9 mouse cellular contexts compared by ENCODE assay signal in genomic region chr5:148995962-148996708, GRCm38 (mm10). TPM values are rescaled to one million over a fixed set of nuclear protein-coding genes. Genes with fewer than 3 reads are reported as not detected.
DNase-seq lines count a peak whose midpoint lies in the region; ATAC-seq lines count a peak whose summit lies in the region.
"Had no signal": no experiment of that assay in that cellular context is flagged by ENCODE, and none has a peak within 500 bp of the region (broad histone marks: within the 10 kb centered on the region; RNA-seq: fewer than 3 reads in every experiment).

No protein-coding gene starts in this region.

- H3K4me3 ChIP-seq in midbrain, embryonic 10.5 days = no peak overlapping the region
- no peak overlapping the region for H3K4me3 ChIP-seq in midbrain, embryonic 11.5 days (ENCODE audit: low read depth, low read length)
- H3K4me3 ChIP-seq in limb, embryonic 10.5 days = no peak overlapping the region
- H3K4me3 ChIP-seq in heart, embryonic 11.5 days (ENCODE audit: low read depth, low read length) = no peak overlapping the region

- H3K36me3 ChIP-seq in midbrain, embryonic 10.5 days = peaks cover 7% of the 10 kb centered on the region
- H3K36me3 ChIP-seq in midbrain, embryonic 11.5 days (ENCODE audit: control insufficient read depth, insufficient read depth, low read length) = no peaks in the 10 kb centered on the region
- peaks cover 25% of the 10 kb centered on the region for H3K36me3 ChIP-seq in limb, embryonic 10.5 days
- H3K36me3 ChIP-seq in heart, embryonic 11.5 days (ENCODE audit: control insufficient read depth, insufficient read depth, low read length) = no peaks in the 10 kb centered on the region
- H3K36me3 ChIP-seq: neural tube, embryonic 12.5 days had no signal

- H3K4me2 ChIP-seq in midbrain, embryonic 11.5 days = no peak overlapping the region
- H3K4me2 ChIP-seq in heart, embryonic 11.5 days = no peak overlapping the region

- H3K27ac ChIP-seq in midbrain, embryonic 10.5 days (replicated peaks) = peak overlapping the region; percentile 92; the same call in 1 of the 2 replicates
- H3K27ac ChIP-seq in midbrain, embryonic 11.5 days (ENCODE audit: low read depth, low read length) = no peak overlapping the region
- H3K27ac ChIP-seq in limb, embryonic 10.5 days = peak overlapping the region; percentile 94
- H3K27ac ChIP-seq in heart, embryonic 11.5 days (ENCODE audit: low read depth, low read length) = no peak overlapping the region

- no peaks in the 10 kb centered on the region for H3K27me3 ChIP-seq in midbrain, embryonic 10.5 days (ENCODE audit: low read depth, poor library complexity, severe bottlenecking)
- no peaks in the 10 kb centered on the region for H3K27me3 ChIP-seq in midbrain, embryonic 11.5 days (ENCODE audit: control insufficient read depth, insufficient read depth, low read length)
- no peaks in the 10 kb centered on the region for H3K27me3 ChIP-seq in limb, embryonic 10.5 days (ENCODE audit: low read depth, poor library complexity, severe bottlenecking)
- H3K27me3 ChIP-seq in heart, embryonic 11.5 days (ENCODE audit: control insufficient read depth, insufficient read depth, low read length) = no peaks in the 10 kb centered on the region
- H3K27me3 ChIP-seq: neural tube, embryonic 12.5 days had no signal

- DNase-seq in adrenal gland, postnatal 36 days = peak; percentile 58 to 61
- no peak for DNase-seq in adrenal gland, postnatal 4 days (ENCODE audit: low spot score in 2 of 2)
- no peak for DNase-seq in midbrain, embryonic 10.5 days (ENCODE audit: low spot score)
- DNase-seq in midbrain, embryonic 11.5 days (ENCODE audit: low spot score, missing footprints) = no peak
- DNase-seq in limb, embryonic 10.5 days (ENCODE audit: low spot score) = no peak
- DNase-seq in thymus, postnatal 4 days = peak; percentile 63
- no peak for DNase-seq in frontal cortex, postnatal 10 days (ENCODE audit: low spot score in 2 of 2)

- 74% methylated on average over 9 of the region's 9 CpGs for WGBS in midbrain, embryonic 10.5 days
- WGBS in midbrain, embryonic 11.5 days = 68% methylated on average over 9 of the region's 9 CpGs
- 83% methylated on average over 9 of the region's 9 CpGs for WGBS in limb, embryonic 10.5 days
- 64% methylated on average over 9 of the region's 9 CpGs for WGBS in heart, embryonic 11.5 days (ENCODE audit: insufficient replicate concordance)

- no peak overlapping the region for H3K9ac ChIP-seq in midbrain, embryonic 11.5 days (ENCODE audit: low read length)
- no peak overlapping the region for H3K9ac ChIP-seq in heart, embryonic 11.5 days (ENCODE audit: low read depth, low read length)

- peaks cover 30% of the 10 kb centered on the region for H3K4me1 ChIP-seq in midbrain, embryonic 10.5 days
- peaks cover 7% of the 10 kb centered on the region for H3K4me1 ChIP-seq in midbrain, embryonic 11.5 days (ENCODE audit: control insufficient read depth, insufficient read depth, low read length)
- peaks cover 38% of the 10 kb centered on the region for H3K4me1 ChIP-seq in limb, embryonic 10.5 days
- H3K4me1 ChIP-seq in heart, embryonic 11.5 days (ENCODE audit: control insufficient read depth, insufficient read depth, low read length) = peaks cover 9% of the 10 kb centered on the region; the same call in 1 of the 2 replicates

- no peak for ATAC-seq in midbrain, embryonic 11.5 days (ENCODE audit: low FRiP score)
- ATAC-seq in heart, embryonic 11.5 days (replicated peaks; ENCODE audit: insufficient number of reproducible peaks, low FRiP score, low TSS enrichment) = no peak

- peaks cover 12% of the 10 kb centered on the region; the same call in 1 of the 2 replicates for H3K9me3 ChIP-seq in midbrain, embryonic 10.5 days (replicated peaks)
- no peaks in the 10 kb centered on the region; the same call in 1 of the 2 replicates for H3K9me3 ChIP-seq in midbrain, embryonic 11.5 days (ENCODE audit: control insufficient read depth, low read length)
- H3K9me3 ChIP-seq in limb, embryonic 10.5 days (replicated peaks) = 0 out of 2 replicates have a peak, but pooled peaks cover 5% of the 10 kb centered on the region
- no peaks in the 10 kb centered on the region for H3K9me3 ChIP-seq in heart, embryonic 11.5 days (replicated peaks; ENCODE audit: control insufficient read depth, low read length)

RNA-seq across cellular contexts. Expression of gene Gm42791, which starts 1.2 kb away (rescaled TPM):
- 1 to 10 TPM; 4.2 to 5.7 TPM for total RNA-seq in adrenal gland, postnatal 36 days (2021)
- total RNA-seq in adrenal gland, postnatal 4 days (2021) = 1 to 10 TPM; 4.3 to 6.5 TPM
- polyA plus RNA-seq in midbrain, embryonic 10.5 days (2016; fragmentation: Nextera tagmentation; extraction: Ambion mirVana) = 2.0 TPM in 1 of 2 replicates, not detected in the other
- polyA plus RNA-seq in midbrain, embryonic 11.5 days (2014; fragmentation: Nextera tagmentation; extraction: Ambion mirVana) = 2.0 TPM in 1 of 2 replicates, not detected in the other
- polyA plus RNA-seq in limb, embryonic 10.5 days (2016; fragmentation: Nextera tagmentation; extraction: Ambion mirVana) = 0.85 TPM in 1 of 2 replicates, not detected in the other
- polyA plus RNA-seq in heart, embryonic 11.5 days (2014; fragmentation: Nextera tagmentation; extraction: Ambion mirVana) = 2.5 TPM in 1 of 2 replicates, not detected in the other

Comparison
In these comparisons a context has a peak if more than half of its experiments do, and no peak if none do; other contexts are left out.
1. DNase-seq: peak in adrenal gland, postnatal 36 days (2 of 2) and thymus, postnatal 4 days (single experiment); none in adrenal gland, postnatal 4 days (0 of 2), midbrain, embryonic 10.5 days (single experiment), midbrain, embryonic 11.5 days (single experiment), limb, embryonic 10.5 days (single experiment) and frontal cortex, postnatal 10 days (0 of 2).
2. H3K27ac ChIP-seq: peak in midbrain, embryonic 10.5 days (single experiment) and limb, embryonic 10.5 days (single experiment); none in midbrain, embryonic 11.5 days (single experiment) and heart, embryonic 11.5 days (single experiment).